Mouse (Mus musculus) kidney, embryonic 14.5 days (tissue): ENCODE results near the gene Ccdc9b. TPM values are rescaled to one million over a fixed set of nuclear protein-coding genes. Genes with fewer than 3 reads are reported as not detected.

Experiments
- polyA plus RNA-seq: library from polyadenylated mRNA; unstranded; fragments of >200 nt; fragmentation: Nextera tagmentation; extraction: Ambion mirVana; gene quantifications from 2 replicates; pipeline ENCODE4 v1.2.1, GENCODE M21; 2014

Gene Ccdc9b
- polyA plus RNA-seq, 1 experiment from 2014 or later, result 0.68 TPM

Other genes with a start within 250 kb of the Ccdc9b start
- gene Bmf, start 213.0 kb downstream of the Ccdc9b start, polyA plus RNA-seq, result 6.0 and 9.6 TPM in 2 replicates
- gene Bub1b, start 164.4 kb downstream of the Ccdc9b start, polyA plus RNA-seq, result 63.7 and 107 TPM in 2 replicates
- 0.54 and 0.90 TPM in 2 replicates for gene Pak6, start 99.4 kb downstream of the Ccdc9b start, polyA plus RNA-seq
- gene Ankrd63, start 58.7 kb downstream of the Ccdc9b start, polyA plus RNA-seq, result 0.24 and 0.65 TPM in 2 replicates
- gene Plcb2, start 34.2 kb downstream of the Ccdc9b start, polyA plus RNA-seq, result 1.7 and 1.9 TPM in 2 replicates
- gene Inafm2, start 16.9 kb downstream of the Ccdc9b start, polyA plus RNA-seq, result 18.3 and 22.0 TPM in 2 replicates
- not detected in 2 replicates for gene Phgr1, start 10.1 kb upstream of the Ccdc9b start, polyA plus RNA-seq
- gene Disp2, start 17.1 kb upstream of the Ccdc9b start, polyA plus RNA-seq, result 0.05 TPM in 1 of 2 replicates, not detected in the other
- 134 and 141 TPM in 2 replicates for gene Knstrn, start 51.3 kb upstream of the Ccdc9b start, polyA plus RNA-seq
- gene Ivd, start 99.3 kb upstream of the Ccdc9b start, polyA plus RNA-seq, result 55.8 and 63.1 TPM in 2 replicates
- 1.2 and 2.3 TPM in 2 replicates for gene Bahd1, start 137.7 kb upstream of the Ccdc9b start, polyA plus RNA-seq
- 27.1 and 31.8 TPM in 2 replicates for gene Chst14, start 163.8 kb upstream of the Ccdc9b start, polyA plus RNA-seq